Mouse (Mus musculus) stomach, postnatal 0 days (tissue): ENCODE measurements around the gene Celf2. TPM values are rescaled to one million over a fixed set of nuclear protein-coding genes. Genes with fewer than 3 reads are reported as not detected.

ENCODE experiments used
- ATAC-seq: fragments of 200-750 bp; cut with Nextera tagmentation; 2 replicates; pipeline ENCODE4 v1.8.0; 2017; ENCODE audit not compliant: low FRiP score, low TSS enrichment
- DNase-seq: peaks from one replicate; pipeline ENCODE4 v3.0.0-alpha.2; 2016; ENCODE audit warnings: low spot score
- H3K27ac ChIP-seq: fragments of 300-500 bp; sonication (generic); replicated peaks from 2 replicates; pipeline ENCODE4 v1.5.1; 2014; ENCODE audit warnings: mild to moderate bottlenecking, control low read depth
- H3K27me3 ChIP-seq: fragments of 300-500 bp; sonication (generic); 2 replicates; pipeline ENCODE4 v1.6.1; 2014; ENCODE audit warnings: low read length; ENCODE audit not compliant: control insufficient read depth, insufficient read depth
- H3K36me3 ChIP-seq: fragments of 300-500 bp; sonication (generic); 2 replicates; pipeline ENCODE4 v1.6.1; 2014; ENCODE audit warnings: low read length, mixed read lengths; ENCODE audit not compliant: control insufficient read depth, insufficient read depth
- H3K4me1 ChIP-seq: fragments of 300-500 bp; sonication (generic); replicated peaks from 2 replicates; pipeline ENCODE4 v1.6.1; 2014; ENCODE audit warnings: antibody characterized with exemption; ENCODE audit not compliant: control insufficient read depth, insufficient read depth
- H3K4me2 ChIP-seq: fragments of 300-500 bp; sonication (generic); replicated peaks from 2 replicates; pipeline ENCODE4 v1.6.1; 2014; ENCODE audit warnings: low read depth, mild to moderate bottlenecking, control low read depth, moderate library complexity
- H3K4me3 ChIP-seq: fragments of 300-500 bp; sonication (generic); 2 replicates; pipeline ENCODE4 v1.5.1; 2014; ENCODE audit warnings: low read depth, low read length, control low read depth
- H3K9ac ChIP-seq: fragments of 300-500 bp; sonication (generic); 2 replicates; pipeline ENCODE4 v1.6.1; 2014; ENCODE audit warnings: mild to moderate bottlenecking, low read length, control low read depth, mixed read lengths
- H3K9me3 ChIP-seq: fragments of 300-500 bp; sonication (generic); 2 replicates; pipeline ENCODE4 v1.6.1; 2016; ENCODE audit warnings: low read length; ENCODE audit not compliant: control insufficient read depth
- CTCF ChIP-seq: IDR thresholded peaks from 2 replicates; pipeline ENCODE4 v1.5.1; 2016; ENCODE audit warnings: antibody characterized with exemption, low read depth, mild to moderate bottlenecking, moderate library complexity
- EP300 ChIP-seq: optimal IDR thresholded peaks from 2 replicates; pipeline ENCODE3; 2016; ENCODE audit warnings: antibody characterized with exemption
- WGBS: fragments of 180-500 bp; shearing (Covaris S2); extraction: QIAGEN DNeasy Blood & Tissue Kit; methylation state at CpG from one replicate; pipeline ENCODE4 v1.1.7; 2014; 5-methylcytosine and 5-hydroxymethylcytosine counted together
- polyA plus RNA-seq: library from polyadenylated mRNA; unstranded; fragments of >200 nt; fragmentation: Nextera tagmentation; extraction: Ambion mirVana; gene quantifications from 2 replicates; pipeline ENCODE4 v1.2.1, GENCODE M21; 2015

Celf2 gene
- polyA plus RNA-seq, 1 experiment from 2014 or later: 23.4 TPM

- 81% methylated on average over 1 of the region's 1 CpGs for WGBS
- DNase-seq: no peak
- ATAC-seq: no peak
- Histone ChIP-seq H3K4me2 (no peak overlapping the region), H3K9ac (no peak overlapping the region), H3K36me3 (no peaks in the 10 kb centered on the region), H3K4me1 (no peaks in the 10 kb centered on the region), H3K9me3 (no peaks in the 10 kb centered on the region), H3K27ac (no peak overlapping the region), H3K4me3 (no peak overlapping the region), H3K27me3 (no peaks in the 10 kb centered on the region)
- TF ChIP-seq CTCF: no peak
- no peak for TF ChIP-seq EP300
Measured at GRCm38 (mm10) chr2:6696326-6696725, 813.0 kb downstream of the Celf2 start.

GRCm38 (mm10) chr2:6695353-6695951 is 813.9 kb downstream of the Celf2 start:
- H3K4me2 ChIP-seq: no peak overlapping the region
- no peaks in the 10 kb centered on the region for H3K4me1 ChIP-seq
- DNase-seq: no peak
- H3K27ac ChIP-seq: no peak overlapping the region
- 49% methylated on average over 4 of the region's 4 CpGs for WGBS
- no peak overlapping the region for H3K9ac ChIP-seq
- H3K27me3 ChIP-seq: no peaks in the 10 kb centered on the region
- TF ChIP-seq EP300: no peak
- TF ChIP-seq CTCF: no peak
- H3K9me3 ChIP-seq: no peaks in the 10 kb centered on the region
- H3K36me3 ChIP-seq: no peaks in the 10 kb centered on the region
- no peak overlapping the region for H3K4me3 ChIP-seq
- ATAC-seq: no peak

GRCm38 (mm10) chr2:6689689-6690088 is 819.7 kb downstream of the Celf2 start:
- WGBS: 60% methylated on average over 2 of the region's 2 CpGs
- no peaks in the 10 kb centered on the region for H3K4me1 ChIP-seq
- no peak for ATAC-seq
- no peak for DNase-seq
- H3K4me2 ChIP-seq: no peak overlapping the region
- H3K9ac ChIP-seq: no peak overlapping the region
- TF ChIP-seq CTCF (no peak), EP300 (no peak)
- no peak overlapping the region for H3K4me3 ChIP-seq
- H3K27me3 ChIP-seq: no peaks in the 10 kb centered on the region
- no peaks in the 10 kb centered on the region for H3K9me3 ChIP-seq
- no peak overlapping the region for H3K27ac ChIP-seq
- no peaks in the 10 kb centered on the region for H3K36me3 ChIP-seq

- H3K4me3 ChIP-seq: no peak overlapping the region
- WGBS: 100% methylated on average over 1 of the region's 1 CpGs
- H3K4me1 ChIP-seq: no peaks in the 10 kb centered on the region
- no peaks in the 10 kb centered on the region for H3K36me3 ChIP-seq
- H3K9ac ChIP-seq: no peak overlapping the region
- no peak overlapping the region for H3K27ac ChIP-seq
- H3K4me2 ChIP-seq: no peak overlapping the region
- TF ChIP-seq CTCF (no peak), EP300 (no peak)
- DNase-seq (no peak), ATAC-seq (no peak)
- no peaks in the 10 kb centered on the region for H3K9me3 ChIP-seq
- no peaks in the 10 kb centered on the region for H3K27me3 ChIP-seq
Measured at GRCm38 (mm10) chr2:6678231-6678630, 831.1 kb downstream of the Celf2 start.

- H3K4me1 ChIP-seq: no peaks in the 10 kb centered on the region
- DNase-seq: no peak
- H3K4me2 ChIP-seq: no peak overlapping the region
- no peaks in the 10 kb centered on the region for H3K9me3 ChIP-seq
- no peak overlapping the region for H3K4me3 ChIP-seq
- H3K9ac ChIP-seq: no peak overlapping the region
- no peak overlapping the region for H3K27ac ChIP-seq
- ATAC-seq: no peak
- H3K36me3 ChIP-seq: no peaks in the 10 kb centered on the region
- H3K27me3 ChIP-seq: no peaks in the 10 kb centered on the region
- no peak for TF ChIP-seq CTCF
- no peak for TF ChIP-seq EP300
Measured at GRCm38 (mm10) chr2:6677457-6677856, 831.9 kb downstream of the Celf2 start.

GRCm38 (mm10) chr2:6674401-6674800 is 835.0 kb downstream of the Celf2 start:
- H3K9me3 ChIP-seq: no peaks in the 10 kb centered on the region
- ATAC-seq: no peak
- 86% methylated on average over 3 of the region's 3 CpGs for WGBS
- no peaks in the 10 kb centered on the region for H3K27me3 ChIP-seq
- no peak overlapping the region for H3K27ac ChIP-seq
- DNase-seq: no peak
- no peak overlapping the region for H3K9ac ChIP-seq
- no peak overlapping the region for H3K4me3 ChIP-seq
- H3K4me2 ChIP-seq: no peak overlapping the region
- no peaks in the 10 kb centered on the region for H3K4me1 ChIP-seq
- no peak for TF ChIP-seq EP300
- TF ChIP-seq CTCF: no peak
- H3K36me3 ChIP-seq: no peaks in the 10 kb centered on the region
